Mouse (Mus musculus): ENCODE results near the gene Tet3. TPM values are rescaled to one million over a fixed set of nuclear protein-coding genes. Genes with fewer than 3 reads are reported as not detected.

Gene Tet3
- total RNA-seq, 2 experiments from 2014 or later, result 46.2 to 49.0 TPM

DNA sequence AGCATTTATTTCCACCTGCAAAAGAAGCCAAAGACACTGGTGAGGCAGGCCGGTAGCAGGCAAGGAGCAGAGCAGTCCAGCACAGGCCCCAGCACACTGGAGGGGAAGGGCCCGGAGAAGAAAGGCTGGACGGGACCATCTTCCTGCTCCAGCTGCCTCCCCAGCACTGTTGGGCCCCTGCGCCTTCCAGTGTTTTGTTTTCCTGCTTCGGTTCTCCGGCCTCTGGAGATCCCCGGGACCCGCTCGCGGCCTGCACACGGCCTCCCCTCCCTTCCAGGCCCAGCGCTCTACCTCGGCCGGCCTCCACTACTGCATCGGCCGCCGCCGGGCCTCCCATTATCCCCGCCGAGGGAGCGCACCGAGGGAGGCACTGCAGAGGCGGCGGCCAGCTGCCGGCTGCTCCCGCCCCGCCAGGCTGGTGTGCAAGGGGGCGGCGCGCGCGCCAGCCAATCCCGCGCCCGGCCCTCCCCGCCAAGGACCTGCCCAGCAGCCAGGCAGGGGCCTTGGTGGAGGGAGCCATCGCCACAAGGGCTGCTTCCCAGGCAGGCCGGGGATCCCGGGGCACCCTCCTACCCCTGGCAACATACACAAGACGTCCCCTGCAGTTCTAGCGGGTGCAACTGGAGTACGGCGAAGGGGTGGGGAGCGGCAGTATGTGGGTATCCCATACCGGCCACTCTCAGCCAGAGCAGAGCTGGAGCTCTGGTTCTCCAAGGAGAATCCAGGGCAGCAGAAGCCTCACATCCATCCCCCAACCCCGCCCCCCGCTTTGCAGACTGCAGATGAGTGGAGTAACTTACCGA, 17.4 kb downstream of the Tet3 start:
- intact Hi-C loops (cut with DNase I), result loop anchor here (2.0 to 5.0 kb wide), 3 partner anchors 15 to 66 kb away; partner anchors contain the start of gene Dguok

DNA sequence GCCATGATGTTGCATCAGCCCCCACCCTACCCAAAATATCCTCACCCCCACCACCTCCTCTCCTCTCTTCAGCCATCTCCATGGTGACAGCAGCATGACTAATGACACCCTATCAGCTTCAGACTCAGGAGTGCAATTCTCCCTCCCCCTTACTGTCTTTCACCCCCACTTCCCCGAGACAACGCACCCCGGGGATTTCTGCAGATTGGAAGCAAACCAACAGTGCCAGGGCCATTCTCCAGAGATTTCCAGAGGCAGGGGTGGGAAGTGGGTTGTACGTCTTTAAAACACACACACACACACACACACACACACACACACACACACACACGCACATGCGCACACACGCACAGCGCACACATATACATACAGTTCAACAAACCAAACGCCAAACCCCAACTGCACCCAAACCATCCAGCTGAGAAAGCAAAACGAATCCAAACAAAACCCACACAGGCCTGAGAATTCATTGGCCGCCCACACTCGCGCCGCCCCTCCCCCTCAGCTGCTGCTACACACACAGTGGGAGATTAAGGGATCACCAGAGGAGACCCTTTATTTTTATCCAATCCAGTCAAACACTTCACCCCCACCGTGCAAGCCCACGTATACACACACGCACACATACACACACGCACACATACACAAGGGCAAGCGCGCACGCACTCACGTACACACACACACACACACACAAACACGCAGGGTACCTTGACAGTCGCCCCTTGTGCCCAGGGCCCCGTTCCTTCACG, 18.2 kb downstream of the Tet3 start:
- intact Hi-C loops (cut with DNase I), result loop anchor here (2.0 to 5.0 kb wide), 3 partner anchors 16 to 67 kb away; partner anchors contain the start of gene Dguok
- DNase-seq, result peak; percentile 74 to 78

More for the DNA sequence above, 17.4 kb downstream of the Tet3 start:
- peak; percentile 94 to 95 for DNase-seq

DNA sequence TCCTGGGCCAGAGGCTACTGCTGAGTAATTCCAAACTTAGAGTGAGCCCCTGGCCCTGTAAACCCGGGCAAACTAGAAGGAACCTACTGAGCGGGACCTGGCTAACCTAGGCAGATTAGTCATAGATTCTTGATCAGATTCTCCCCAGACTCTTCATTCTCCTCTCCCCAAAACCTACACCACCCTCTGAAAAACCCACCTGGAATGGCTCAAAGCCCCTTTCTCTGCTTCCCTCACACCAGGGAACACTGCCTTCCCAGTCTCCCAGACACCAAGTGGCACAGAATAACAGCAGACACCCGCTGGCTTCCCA, 18.7 kb downstream of the Tet3 start:
- intact Hi-C loops (cut with DNase I), result loop anchor here (2.0 to 5.0 kb wide), 3 partner anchors 17 to 67 kb away; partner anchors contain the start of gene Dguok
- no peak for DNase-seq

DNA sequence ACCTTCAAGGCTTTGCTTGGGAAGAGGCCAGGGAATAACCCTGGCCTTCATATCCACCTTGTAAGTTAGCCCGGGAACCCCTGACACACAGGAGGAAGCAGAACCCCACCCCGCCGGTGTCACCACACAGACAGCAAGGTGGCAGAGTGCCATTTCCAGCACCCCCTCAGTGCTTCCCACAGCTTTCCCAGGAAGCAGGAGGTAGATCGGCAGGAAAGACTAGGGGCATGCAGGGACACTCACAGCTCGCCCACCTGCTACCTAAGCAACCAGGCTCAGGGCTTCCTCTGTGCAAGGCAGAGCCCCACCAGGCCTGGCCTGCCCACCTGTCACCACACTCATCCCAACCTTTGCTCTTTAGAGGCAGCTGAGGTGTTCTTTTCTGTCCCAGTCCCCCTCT, 19.1 kb downstream of the Tet3 start:
- intact Hi-C loops (cut with DNase I), result loop anchor here (2.0 to 5.0 kb wide), 3 partner anchors 17 to 68 kb away; partner anchors contain the start of gene Dguok
- DNase-seq, result no peak

DNA sequence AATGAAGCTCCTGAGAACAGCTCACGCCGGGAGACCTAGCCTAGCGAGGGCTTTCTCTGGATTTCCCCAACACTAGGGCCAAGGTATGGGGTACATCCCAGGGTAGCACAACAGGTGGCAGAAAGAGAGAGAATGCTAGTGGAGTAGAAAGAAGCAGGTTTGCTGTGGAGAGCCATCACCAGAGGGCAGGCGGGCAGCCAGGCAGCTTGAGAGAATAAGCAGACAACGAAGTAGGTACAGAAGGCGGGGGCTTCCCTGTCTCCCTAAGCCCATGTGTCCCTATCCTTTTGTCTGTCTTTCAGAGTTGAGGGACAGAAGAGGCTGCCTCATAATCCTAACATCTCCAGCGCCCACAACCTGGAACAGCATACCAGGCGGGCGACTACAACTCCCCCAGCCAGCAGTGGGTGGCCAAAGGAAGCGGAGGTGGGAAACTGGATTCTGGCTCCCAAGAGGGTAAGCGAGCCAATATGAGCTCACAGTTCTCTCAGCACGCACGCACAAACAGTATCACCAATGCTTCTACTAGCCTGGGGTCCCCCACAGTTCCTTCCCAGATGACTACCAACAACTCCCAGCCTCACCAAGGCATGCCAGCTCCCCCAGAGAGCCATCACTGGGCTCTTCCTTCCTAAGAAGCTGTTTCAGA, 19.6 kb downstream of the Tet3 start:
- intact Hi-C loops (cut with DNase I), result no loop called here
- no peak for DNase-seq

DNA sequence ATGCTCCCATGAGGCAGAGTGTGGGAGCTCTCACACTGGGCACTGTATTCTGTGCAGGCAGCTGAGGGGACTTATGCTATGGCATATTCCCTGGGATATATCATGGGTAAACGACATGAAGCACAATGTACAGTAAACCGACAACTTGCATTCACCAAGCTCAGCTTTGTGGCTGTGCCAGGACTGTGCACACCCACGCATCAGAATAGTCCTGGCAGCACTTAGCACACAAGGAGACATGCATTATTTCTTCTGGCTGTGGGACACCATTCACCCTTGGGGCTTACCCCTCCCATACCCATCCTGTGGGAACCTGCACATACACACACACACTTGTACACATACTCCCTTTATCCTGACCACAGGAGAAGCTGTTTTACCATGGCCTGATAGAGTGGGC, 20.3 kb downstream of the Tet3 start:
- intact Hi-C loops (cut with DNase I), result no loop called here

DNA sequence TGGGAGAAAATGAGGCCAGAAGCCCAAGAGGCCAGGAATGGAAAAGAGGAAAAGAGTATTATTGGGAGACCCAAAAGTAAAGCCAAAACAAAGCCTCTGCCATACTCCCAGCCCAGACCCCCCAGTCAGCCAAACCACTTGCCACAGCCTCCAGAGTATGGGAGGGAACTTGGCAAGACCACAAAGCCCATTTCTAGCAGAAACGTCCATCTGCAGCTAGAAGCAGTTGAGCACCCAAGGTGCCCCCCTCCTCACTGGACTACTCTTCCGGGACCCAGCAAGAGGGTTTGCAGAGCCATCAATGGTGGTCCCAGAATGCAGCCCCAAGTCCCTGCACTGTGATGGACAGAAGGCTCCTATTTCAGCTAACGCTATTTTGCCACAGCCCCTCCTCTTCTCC, 21.1 kb downstream of the Tet3 start:
- intact Hi-C loops (cut with DNase I), result no loop called here
- no peak for DNase-seq

More for the DNA sequence above, 20.3 kb downstream of the Tet3 start:
- no peak for DNase-seq

DNA sequence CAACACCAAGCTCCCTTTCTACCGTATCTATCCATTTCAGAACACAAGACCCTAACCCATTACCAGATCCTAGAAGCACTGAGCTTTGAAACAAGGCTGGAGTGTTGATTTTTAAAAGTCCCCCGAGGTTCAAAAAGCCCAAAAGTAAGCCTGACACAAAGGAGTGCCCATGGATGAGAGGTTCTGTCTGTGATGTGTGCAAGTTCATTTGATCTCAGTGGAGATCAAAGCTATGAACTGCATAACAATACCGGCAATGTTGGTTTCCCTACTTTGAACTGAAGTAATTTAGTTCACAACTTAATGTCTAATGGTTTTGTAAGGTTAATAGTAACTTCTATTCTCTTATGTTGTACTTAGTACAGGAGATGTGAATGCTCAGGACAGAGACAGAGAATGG, 21.7 kb downstream of the Tet3 start:
- intact Hi-C loops (cut with DNase I), result no loop called here
- no peak for DNase-seq

DNA sequence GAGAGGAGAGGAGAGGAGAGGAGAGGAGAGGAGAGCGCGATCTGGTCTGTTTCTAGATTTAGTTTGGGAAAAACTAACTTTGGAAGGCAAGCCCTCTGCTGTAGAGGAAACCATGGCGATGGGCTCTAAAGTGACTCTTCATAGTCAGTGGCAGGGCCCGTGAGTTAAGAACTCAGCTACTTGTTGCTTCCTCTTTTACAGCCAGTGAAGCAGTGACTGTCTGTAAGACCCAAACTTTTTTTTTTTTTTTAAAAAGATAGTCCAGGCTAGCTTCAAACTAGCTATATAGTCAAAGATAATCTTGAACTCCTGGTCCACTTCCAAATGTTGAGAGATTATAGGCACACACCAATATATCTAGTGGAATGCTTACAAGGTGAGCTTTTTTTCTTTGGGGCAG, 22.3 kb downstream of the Tet3 start:
- intact Hi-C loops (cut with DNase I), result no loop called here
- DNase-seq, result no peak

DNA sequence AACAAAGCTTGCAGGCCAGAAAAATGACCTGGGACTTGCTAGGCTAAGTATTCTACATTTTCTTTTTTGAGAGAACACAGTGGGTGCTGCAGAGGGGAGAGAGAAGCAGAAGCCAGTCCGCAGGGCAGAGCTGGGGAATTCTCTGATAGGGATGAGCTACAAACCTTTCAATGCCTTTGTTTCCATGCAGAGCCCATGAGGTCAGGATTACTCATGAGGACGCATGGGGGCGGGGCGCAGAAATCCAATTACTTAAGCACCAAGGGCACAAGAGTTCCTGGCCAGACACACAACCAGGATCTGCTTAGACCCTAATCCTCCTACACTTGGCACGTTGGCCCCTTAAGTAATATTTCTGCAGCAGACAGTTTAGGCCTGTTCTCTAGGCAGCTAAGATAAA, 23.7 kb downstream of the Tet3 start:
- DNase-seq, result no peak
- intact Hi-C loops (cut with DNase I), result loop anchor here (2.0 kb wide), 1 partner anchor 16 kb away; no protein-coding TSS in a partner anchor

DNA sequence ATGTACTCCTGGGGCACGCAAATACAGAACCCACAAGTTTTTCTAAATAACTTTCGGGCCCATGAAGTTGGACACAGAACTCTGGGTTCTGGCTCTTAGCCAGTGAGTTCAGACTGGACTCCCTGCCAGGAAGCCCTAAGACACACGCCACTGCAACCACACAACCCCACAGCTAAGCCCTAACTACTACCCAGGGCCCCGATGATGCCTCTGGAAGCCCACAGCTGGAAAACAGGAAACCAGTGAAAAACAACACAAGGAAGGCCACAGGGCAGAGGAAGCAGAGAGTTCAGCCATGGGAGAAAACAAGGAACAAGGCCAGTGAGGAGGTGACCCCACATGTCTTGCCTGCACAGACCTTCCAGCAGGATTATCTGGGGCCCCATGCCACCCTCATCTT, 25.3 kb downstream of the Tet3 start:
- intact Hi-C loops (cut with DNase I), result no loop called here

DNA sequence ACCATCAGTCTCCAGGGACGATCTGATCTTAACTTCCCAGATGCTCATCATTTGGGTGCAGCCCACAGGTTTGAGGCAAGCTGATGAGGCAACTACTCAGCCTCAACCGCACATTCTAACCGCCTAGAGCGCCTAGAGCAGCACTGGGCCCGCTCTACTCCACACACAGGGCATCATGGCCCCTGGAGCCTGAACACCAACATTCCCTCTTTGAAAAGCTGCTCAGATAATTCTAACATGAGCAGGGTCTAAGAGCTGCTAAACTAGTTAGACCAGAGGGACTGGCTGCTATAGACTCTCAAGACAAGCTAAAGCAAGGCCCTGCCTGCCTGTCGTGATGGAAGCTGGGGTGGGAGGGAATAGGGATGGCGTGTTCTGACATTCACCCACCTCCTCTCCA, 25.9 kb downstream of the Tet3 start:
- no peak for DNase-seq
- intact Hi-C loops (cut with DNase I), result no loop called here

More for the DNA sequence above, 25.3 kb downstream of the Tet3 start:
- DNase-seq, result no peak

DNA sequence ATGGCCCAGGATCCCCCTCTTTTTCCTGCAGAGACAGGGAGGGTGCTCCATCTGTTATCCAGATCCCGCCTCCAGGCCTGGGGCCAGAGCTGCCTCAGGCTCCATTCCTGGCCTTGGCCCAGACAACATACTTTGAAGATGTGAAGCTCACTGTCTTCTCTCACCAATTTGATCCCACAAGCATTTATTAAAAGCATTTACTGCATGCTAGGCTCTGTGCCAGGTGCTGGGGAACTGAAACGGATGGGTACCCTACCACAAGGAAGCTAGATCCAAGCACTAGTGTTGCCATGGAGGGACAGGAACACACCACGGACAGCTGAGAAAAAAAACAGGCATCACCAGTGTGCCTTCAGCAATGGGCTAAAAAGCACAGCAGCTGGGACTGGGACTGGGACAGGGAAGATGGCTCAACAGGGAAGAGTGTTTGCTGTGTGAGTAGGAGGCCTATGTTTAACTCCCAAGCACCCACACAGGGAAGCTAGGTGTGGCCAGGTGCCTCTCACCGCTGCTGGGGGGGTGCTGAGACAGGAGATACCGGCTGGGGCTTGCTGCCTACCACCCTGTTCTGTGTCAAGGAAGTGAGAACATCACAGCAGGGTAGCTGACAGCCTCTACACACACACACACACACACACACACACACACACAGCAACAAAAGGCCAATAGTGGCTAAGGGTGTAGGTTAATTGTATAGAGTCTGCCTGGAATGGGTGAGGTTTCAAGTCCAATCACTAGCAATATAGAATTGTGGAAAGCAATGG, 30.7 kb downstream of the Tet3 start:
- intact Hi-C loops (cut with DNase I), result no loop called here
- peak; percentile 58 to 63 for DNase-seq

DNA sequence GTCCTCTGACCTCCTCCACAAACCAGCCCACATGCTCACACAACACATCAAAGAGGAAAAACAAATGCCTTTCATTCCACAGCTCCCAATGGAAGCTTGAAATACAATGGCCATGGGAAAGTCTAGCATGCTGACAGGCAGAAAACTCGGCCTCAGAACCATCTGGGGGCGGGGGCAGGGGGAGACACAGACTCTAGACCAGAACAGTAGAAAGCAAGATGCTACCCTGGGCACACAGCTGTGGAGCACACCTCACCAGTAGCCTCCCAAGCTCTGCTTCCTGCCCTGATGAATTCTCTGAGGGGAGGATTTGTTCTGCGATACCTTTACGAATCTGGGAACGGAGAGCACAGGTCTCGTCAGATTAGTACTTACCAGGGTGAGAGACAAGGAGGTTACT, 31.4 kb downstream of the Tet3 start:
- intact Hi-C loops (cut with DNase I), result no loop called here
- no peak for DNase-seq

DNA sequence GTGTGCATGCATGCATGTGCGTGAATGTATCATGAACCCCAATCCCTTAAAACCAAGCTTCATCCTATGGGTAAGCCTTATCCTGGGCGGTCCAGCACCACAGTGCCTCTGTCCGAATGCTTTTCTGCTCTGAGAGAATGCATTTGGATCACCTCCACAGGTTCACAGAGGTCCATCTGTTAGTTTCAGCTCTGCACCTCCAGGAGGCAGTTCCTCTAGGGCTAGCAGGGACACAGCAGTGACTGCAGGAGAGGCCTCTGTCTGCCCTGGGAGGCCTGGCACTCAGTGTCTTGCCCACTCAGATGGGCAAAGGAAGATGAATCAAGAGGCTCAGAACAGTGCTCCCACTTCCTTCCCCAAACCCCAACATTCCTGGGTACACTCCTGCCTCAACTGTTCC, 32.3 kb downstream of the Tet3 start:
- intact Hi-C loops (cut with DNase I), result no loop called here

DNA sequence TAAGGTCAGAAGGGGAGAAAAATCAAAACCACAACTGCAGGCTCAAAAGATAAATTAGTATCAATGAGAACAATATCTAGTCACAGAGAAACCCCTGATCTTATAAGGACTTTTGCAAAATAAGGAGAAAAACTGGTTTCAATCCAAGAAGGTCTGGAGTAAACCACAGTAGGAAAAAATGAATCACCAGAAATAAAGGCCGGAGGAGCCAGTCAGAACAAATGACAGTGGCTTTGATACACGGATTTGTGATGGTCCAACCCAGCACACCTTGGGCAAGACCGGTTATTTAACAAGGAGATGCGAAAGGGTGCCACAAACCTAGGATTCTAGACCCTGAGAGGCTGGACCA, 34.9 kb downstream of the Tet3 start:
- intact Hi-C loops (cut with DNase I), result no loop called here
- no peak for DNase-seq

More for the DNA sequence above, 32.3 kb downstream of the Tet3 start:
- no peak for DNase-seq

DNA sequence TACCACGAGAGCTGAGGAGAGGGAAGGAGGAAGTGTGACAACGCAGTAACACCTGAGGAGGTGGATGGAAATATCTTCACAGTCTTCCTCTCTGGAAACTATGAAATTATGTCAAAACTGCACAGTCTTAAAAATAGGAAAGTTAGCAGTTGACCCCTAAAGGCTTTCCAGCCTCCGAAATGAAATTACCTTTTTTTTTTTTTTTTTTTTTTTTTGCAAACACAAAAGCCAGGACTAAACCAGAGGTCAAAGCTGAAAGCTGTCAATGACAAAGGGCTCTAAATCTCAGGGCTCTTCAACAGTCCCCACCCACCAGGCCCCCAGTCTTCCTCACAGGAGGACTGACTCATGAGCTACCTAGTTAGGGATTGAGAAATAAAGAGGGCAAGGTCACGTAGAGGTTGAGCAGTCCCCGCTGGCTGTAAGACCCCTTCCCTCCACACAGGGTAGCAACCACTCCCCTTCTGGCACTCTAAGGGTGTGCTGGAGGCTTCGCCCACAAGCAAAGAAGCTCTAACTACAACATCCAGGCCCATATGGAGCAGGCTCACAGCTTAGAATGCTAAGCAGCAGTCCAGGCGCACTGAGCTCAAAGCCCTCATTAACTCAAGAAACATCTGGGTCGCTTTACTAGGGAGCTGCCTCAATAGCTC, 35.4 kb downstream of the Tet3 start:
- intact Hi-C loops (cut with DNase I), result no loop called here

DNA sequence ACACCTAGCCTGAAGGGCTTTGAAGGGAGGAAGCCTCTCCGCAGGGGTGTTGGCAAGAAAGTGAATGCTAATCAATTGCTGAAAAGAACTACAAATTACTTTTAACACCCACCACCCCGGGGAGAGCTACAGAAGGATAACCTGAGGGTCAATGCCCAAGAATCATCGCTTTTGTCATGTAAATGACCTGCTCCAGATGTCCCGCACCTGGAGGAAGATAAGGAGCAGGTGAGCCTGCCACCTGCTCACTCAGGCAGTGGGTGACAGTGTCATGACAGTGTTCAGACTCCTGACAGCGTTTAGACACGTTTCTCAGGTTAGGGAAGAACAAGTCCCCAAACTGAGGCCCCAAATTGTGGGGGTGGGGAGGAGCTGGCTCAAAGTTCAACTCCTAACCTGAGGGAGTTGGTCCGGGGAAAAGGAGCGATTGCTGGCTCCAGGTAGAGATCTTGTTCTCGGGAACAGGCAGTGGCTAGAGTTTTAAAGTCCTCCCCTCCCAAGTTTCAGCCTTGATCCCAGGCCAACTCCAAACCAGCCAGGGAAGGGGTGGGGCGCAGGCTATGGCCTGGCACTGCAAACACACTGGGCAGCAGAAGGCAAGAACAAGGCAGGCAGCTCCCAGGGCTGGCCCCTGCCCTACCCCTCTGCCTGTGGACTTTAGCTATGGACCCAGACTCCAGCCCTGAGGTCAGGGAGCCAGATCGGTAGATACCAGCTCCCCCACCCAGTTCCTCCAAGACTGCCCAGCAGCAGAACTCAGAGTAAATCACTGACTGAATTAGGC, 36.8 kb downstream of the Tet3 start:
- intact Hi-C loops (cut with DNase I), result no loop called here
- peak; percentile 44 to 62 for DNase-seq

More for the DNA sequence above, 35.4 kb downstream of the Tet3 start:
- DNase-seq, result no peak

DNA sequence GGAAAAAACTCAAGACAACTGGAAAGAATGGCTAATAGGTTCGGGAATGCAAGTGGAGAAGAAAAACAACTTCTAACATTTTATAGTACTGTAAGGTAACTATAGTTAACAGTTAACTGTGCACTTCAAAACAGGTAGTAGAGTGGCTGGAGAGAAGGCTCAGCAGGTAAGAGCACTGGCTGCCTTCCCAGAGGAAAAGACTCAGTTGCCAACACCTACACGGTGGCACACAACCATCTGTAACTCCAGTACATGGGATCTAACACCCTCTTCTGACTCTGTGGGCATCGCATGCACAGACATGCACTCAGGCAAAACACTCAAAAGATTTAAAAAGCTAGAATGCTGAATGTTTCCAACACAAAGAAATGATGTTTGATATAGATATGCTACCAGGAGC, 39.4 kb downstream of the Tet3 start:
- intact Hi-C loops (cut with DNase I), result loop anchor here (2.0 kb wide), 1 partner anchor 15 kb away; no protein-coding TSS in a partner anchor
- no peak for DNase-seq
